Mouse (Mus musculus): ENCODE measurements around the gene Atf5.
A peak's percentile ranks its signal among the peaks of the same experiment; 100 is the strongest.

The Atf5 gene

GRCm38 (mm10) chr7:44850146-44850545 lies 33.7 kb upstream of the Atf5 start:
- peak; percentile 81 for DNase-seq (ENCODE audit: low spot score)

- DNase-seq (ENCODE audit: low spot score), result peak; percentile 90
Observed at GRCm38 (mm10) chr7:44849416-44850111, 33.1 kb upstream of the Atf5 start.

- DNase-seq (ENCODE audit: low spot score), result peak; percentile 96
Observed at GRCm38 (mm10) chr7:44848561-44849415, 32.3 kb upstream of the Atf5 start, which contains the start of the genes Akt1s1 and Tbc1d17. TSS of gene Akt1s1 (plus strand) at chr7:44848991. TSS of gene Tbc1d17 (minus strand) at chr7:44849079.

- no peak for DNase-seq (ENCODE audit: low spot score)
Observed at GRCm38 (mm10) chr7:44847772-44848171, 31.3 kb upstream of the Atf5 start.

GRCm38 (mm10) chr7:44846804-44847203 lies 30.3 kb upstream of the Atf5 start:
- no peak for DNase-seq (ENCODE audit: low spot score)

- DNase-seq (ENCODE audit: low spot score), result no peak
Observed at GRCm38 (mm10) chr7:44845006-44845405, 28.5 kb upstream of the Atf5 start.

GRCm38 (mm10) chr7:44841825-44842463 lies 25.5 kb upstream of the Atf5 start:
- no peak for DNase-seq (ENCODE audit: low spot score)

- no peak for DNase-seq (ENCODE audit: low spot score)
Observed at GRCm38 (mm10) chr7:44840426-44840825, 24.0 kb upstream of the Atf5 start.

- peak; percentile 51 for DNase-seq (ENCODE audit: low spot score)
Observed at GRCm38 (mm10) chr7:44839491-44840191, 23.2 kb upstream of the Atf5 start.

- no peak for DNase-seq (ENCODE audit: low spot score)
Observed at GRCm38 (mm10) chr7:44839171-44839490, 22.7 kb upstream of the Atf5 start.

- DNase-seq (ENCODE audit: low spot score), result no peak
Observed at GRCm38 (mm10) chr7:44838073-44838472, 21.6 kb upstream of the Atf5 start.

- no peak for DNase-seq (ENCODE audit: low spot score)
Observed at GRCm38 (mm10) chr7:44836423-44837053, 20.1 kb upstream of the Atf5 start.

GRCm38 (mm10) chr7:44836016-44836404 lies 19.6 kb upstream of the Atf5 start:
- no peak for DNase-seq (ENCODE audit: low spot score)

GRCm38 (mm10) chr7:44835373-44836015 lies 19.0 kb upstream of the Atf5 start:
- DNase-seq (ENCODE audit: low spot score), result no peak

- no peak for DNase-seq (ENCODE audit: low spot score)
Observed at GRCm38 (mm10) chr7:44832763-44833162, 16.3 kb upstream of the Atf5 start.

GRCm38 (mm10) chr7:44828706-44829105 lies 12.2 kb upstream of the Atf5 start:
- no peak for DNase-seq (ENCODE audit: low spot score)

GRCm38 (mm10) chr7:44826771-44827170 lies 10.3 kb upstream of the Atf5 start:
- DNase-seq (ENCODE audit: low spot score), result no peak

GRCm38 (mm10) chr7:44824872-44825271 lies 8.4 kb upstream of the Atf5 start:
- DNase-seq (ENCODE audit: low spot score), result peak; percentile 39

- DNase-seq (ENCODE audit: low spot score), result no peak
Observed at GRCm38 (mm10) chr7:44823409-44823808, 7.0 kb upstream of the Atf5 start.

GRCm38 (mm10) chr7:44821666-44822448 lies 5.4 kb upstream of the Atf5 start:
- DNase-seq (ENCODE audit: low spot score), result no peak
